Mouse (Mus musculus): Measurements from ENCODE around the gene Etv6. TPM values are rescaled to one million over a fixed set of nuclear protein-coding genes. Genes with fewer than 3 reads are reported as not detected.

The Etv6 gene
- polyA plus RNA-seq, 1 experiment from 2014 or later, result 10.4 TPM

DNA sequence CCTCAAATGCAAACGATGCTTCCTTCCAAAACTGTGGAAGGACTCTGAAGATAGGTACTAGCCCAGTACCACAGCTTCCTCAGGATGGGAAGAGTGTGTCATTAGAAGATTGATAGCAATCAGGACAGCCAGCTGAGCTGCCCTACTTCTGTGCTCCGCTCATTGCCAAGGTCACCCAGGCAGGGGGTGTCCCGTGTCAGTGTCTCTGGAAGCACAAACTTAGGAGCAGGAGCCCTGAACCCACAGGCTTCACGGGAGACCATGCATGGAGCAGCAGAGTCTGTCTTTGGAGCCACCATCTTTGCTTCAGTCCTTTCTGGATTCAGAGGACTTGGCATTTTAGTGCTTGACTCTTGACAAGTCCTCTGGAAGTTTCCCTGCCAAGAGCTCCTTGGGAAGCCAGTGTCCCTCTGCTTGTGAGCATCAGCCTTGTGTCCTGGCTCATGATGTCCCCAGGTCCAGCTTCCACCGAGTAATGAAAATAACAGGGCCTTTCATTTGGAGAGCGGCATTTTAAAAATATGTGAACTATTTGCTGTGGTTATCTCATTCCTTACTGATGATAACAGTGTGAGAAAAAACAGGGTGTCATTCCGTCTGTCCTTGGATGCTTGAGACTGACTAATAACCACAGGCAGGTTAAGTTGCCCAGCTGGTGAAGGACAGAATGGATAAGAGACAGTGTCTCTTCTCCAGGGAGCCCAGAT lies 54.3 kb downstream of the Etv6 start:
- peaks cover 25% of the 10 kb centered on the region for H3K4me1 ChIP-seq (ENCODE audit: control insufficient read depth, insufficient read depth, low read length)
- no peaks in the 10 kb centered on the region for H3K9me3 ChIP-seq (replicated peaks; ENCODE audit: control insufficient read depth, low read length)
- H3K36me3 ChIP-seq (ENCODE audit: control insufficient read depth, insufficient read depth, low read length), result no peaks in the 10 kb centered on the region
- WGBS, result 57% methylated on average over 7 of the region's 7 CpGs
- no peak overlapping the region for H3K4me3 ChIP-seq (replicated peaks; ENCODE audit: low read length)
- no peak overlapping the region for H3K4me2 ChIP-seq (ENCODE audit: low read depth, low read length)
- H3K27ac ChIP-seq (ENCODE audit: low read length), result no peak overlapping the region
- ATAC-seq (ENCODE audit: insufficient read depth, low FRiP score), result no peak; the same call in 1 of the 2 replicates
- H3K27me3 ChIP-seq (ENCODE audit: control insufficient read depth, insufficient read depth, low read length), result no peaks in the 10 kb centered on the region
- H3K9ac ChIP-seq (ENCODE audit: low read length), result no peak overlapping the region

DNA sequence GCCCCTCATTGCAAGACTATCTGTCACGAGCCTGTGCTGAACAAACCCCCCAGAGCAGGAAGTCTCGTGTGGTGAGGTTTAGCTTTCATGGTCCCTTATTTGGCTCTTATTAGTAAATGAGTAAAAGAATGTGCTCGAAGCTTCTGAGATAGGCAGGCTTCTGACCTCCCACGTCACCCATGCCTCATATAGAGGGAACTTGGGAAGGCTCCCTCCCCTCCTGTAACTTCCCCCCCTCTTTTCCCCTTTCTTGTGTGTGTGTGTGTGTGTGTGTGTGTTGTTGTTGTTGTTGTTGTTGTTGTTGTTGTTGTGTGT lies 54.8 kb downstream of the Etv6 start:
- H3K27me3 ChIP-seq (ENCODE audit: control insufficient read depth, insufficient read depth, low read length), result no peaks in the 10 kb centered on the region
- H3K4me3 ChIP-seq (replicated peaks; ENCODE audit: low read length), result no peak overlapping the region
- no peaks in the 10 kb centered on the region for H3K36me3 ChIP-seq (ENCODE audit: control insufficient read depth, insufficient read depth, low read length)
- H3K4me2 ChIP-seq (ENCODE audit: low read depth, low read length), result no peak overlapping the region
- H3K27ac ChIP-seq (ENCODE audit: low read length), result no peak overlapping the region
- no peaks in the 10 kb centered on the region for H3K9me3 ChIP-seq (replicated peaks; ENCODE audit: control insufficient read depth, low read length)
- ATAC-seq (ENCODE audit: insufficient read depth, low FRiP score), result no peak
- WGBS, result 59% methylated on average over 4 of the region's 4 CpGs
- H3K9ac ChIP-seq (ENCODE audit: low read length), result no peak overlapping the region
- peaks cover 25% of the 10 kb centered on the region for H3K4me1 ChIP-seq (ENCODE audit: control insufficient read depth, insufficient read depth, low read length)

DNA sequence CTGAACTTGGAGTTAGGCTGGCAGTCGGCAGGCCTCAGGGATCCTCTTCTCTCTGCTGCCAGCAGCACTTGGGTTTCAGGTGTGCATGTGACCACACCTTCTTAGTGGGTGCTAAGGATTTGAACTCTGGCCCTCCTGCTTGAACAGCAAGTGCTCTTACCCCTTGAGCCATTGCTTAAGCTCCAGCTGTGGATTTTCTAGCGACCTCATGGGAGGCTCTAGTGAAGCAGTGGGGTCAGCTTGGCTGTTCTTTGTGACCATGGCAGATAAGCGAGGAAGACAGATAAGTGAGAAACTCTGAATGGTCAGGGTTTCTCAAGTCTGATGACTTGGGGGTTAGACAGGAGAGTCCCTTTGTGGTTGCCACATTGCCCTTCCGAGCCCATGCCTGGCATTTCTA lies 55.4 kb downstream of the Etv6 start:
- ATAC-seq (ENCODE audit: insufficient read depth, low FRiP score), result no peak
- Histone ChIP-seq H3K9ac (ENCODE audit: low read length) (no peak overlapping the region), H3K27me3 (ENCODE audit: control insufficient read depth, insufficient read depth, low read length) (no peaks in the 10 kb centered on the region), H3K4me2 (ENCODE audit: low read depth, low read length) (no peak overlapping the region), H3K4me1 (ENCODE audit: control insufficient read depth, insufficient read depth, low read length) (peaks cover 25% of the 10 kb centered on the region), H3K27ac (ENCODE audit: low read length) (peak overlapping the region; percentile 46; the same call in 1 of the 2 replicates), H3K9me3 (replicated peaks; ENCODE audit: control insufficient read depth, low read length) (no peaks in the 10 kb centered on the region), H3K36me3 (ENCODE audit: control insufficient read depth, insufficient read depth, low read length) (no peaks in the 10 kb centered on the region), H3K4me3 (replicated peaks; ENCODE audit: low read length) (no peak overlapping the region)
- WGBS, result 82% methylated on average over 4 of the region's 4 CpGs

DNA sequence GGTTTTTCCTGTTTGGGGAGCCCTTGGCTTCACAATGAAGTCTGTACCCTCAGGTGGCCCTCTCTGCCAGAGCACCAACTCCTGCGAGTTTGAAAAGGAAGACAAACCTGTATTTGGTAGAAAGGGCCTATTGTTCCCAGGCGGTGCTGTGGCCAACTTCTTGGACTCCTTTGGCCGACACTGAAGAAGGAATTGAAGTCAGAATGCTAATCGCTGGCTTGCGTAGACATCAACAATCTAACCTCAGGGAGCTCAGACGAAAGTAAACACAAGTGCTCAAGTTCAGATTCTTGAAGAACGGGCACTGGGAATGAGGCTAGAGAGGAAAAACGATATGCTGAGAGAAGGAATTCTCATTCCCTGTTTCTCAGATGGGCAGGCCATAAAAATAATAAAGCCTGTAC lies 55.9 kb downstream of the Etv6 start:
- Histone ChIP-seq H3K9ac (ENCODE audit: low read length) (no peak overlapping the region), H3K4me1 (ENCODE audit: control insufficient read depth, insufficient read depth, low read length) (peaks cover 25% of the 10 kb centered on the region), H3K9me3 (replicated peaks; ENCODE audit: control insufficient read depth, low read length) (no peaks in the 10 kb centered on the region), H3K4me2 (ENCODE audit: low read depth, low read length) (no peak overlapping the region), H3K4me3 (replicated peaks; ENCODE audit: low read length) (no peak overlapping the region), H3K27ac (ENCODE audit: low read length) (peak overlapping the region; percentile 46), H3K27me3 (ENCODE audit: control insufficient read depth, insufficient read depth, low read length) (no peaks in the 10 kb centered on the region), H3K36me3 (ENCODE audit: control insufficient read depth, insufficient read depth, low read length) (no peaks in the 10 kb centered on the region)
- no peak for ATAC-seq (ENCODE audit: insufficient read depth, low FRiP score)
- WGBS, result 31% methylated on average over 8 of the region's 8 CpGs

DNA sequence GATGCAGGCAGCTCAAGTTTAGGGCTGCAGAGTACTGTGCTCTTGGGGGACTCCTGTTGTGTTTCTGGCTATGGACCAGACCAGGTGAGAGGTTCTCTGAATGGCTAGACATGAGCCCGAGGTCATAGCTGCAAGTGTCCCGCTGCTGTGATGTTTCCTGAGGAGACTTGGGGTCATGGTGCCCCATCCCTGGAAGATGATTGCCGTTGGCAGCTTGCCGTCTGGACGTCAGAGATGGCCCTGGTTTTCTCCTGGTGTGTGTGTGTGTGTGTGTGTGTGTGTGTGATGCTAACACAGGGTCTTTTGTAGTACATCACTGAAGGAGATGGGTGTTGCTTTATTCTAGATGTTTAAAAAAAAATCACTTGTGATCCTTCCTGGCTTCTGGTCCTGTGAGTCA lies 58.6 kb downstream of the Etv6 start:
- H3K27ac ChIP-seq (ENCODE audit: low read length), result no peak overlapping the region
- WGBS, result 87% methylated on average over 5 of the region's 5 CpGs
- H3K4me3 ChIP-seq (replicated peaks; ENCODE audit: low read length), result no peak overlapping the region
- H3K9ac ChIP-seq (ENCODE audit: low read length), result no peak overlapping the region
- no peak for ATAC-seq (ENCODE audit: insufficient read depth, low FRiP score)
- H3K27me3 ChIP-seq (ENCODE audit: control insufficient read depth, insufficient read depth, low read length), result no peaks in the 10 kb centered on the region
- no peak overlapping the region for H3K4me2 ChIP-seq (ENCODE audit: low read depth, low read length)
- peaks cover 25% of the 10 kb centered on the region for H3K4me1 ChIP-seq (ENCODE audit: control insufficient read depth, insufficient read depth, low read length)
- H3K9me3 ChIP-seq (replicated peaks; ENCODE audit: control insufficient read depth, low read length), result no peaks in the 10 kb centered on the region
- no peaks in the 10 kb centered on the region for H3K36me3 ChIP-seq (ENCODE audit: control insufficient read depth, insufficient read depth, low read length)

DNA sequence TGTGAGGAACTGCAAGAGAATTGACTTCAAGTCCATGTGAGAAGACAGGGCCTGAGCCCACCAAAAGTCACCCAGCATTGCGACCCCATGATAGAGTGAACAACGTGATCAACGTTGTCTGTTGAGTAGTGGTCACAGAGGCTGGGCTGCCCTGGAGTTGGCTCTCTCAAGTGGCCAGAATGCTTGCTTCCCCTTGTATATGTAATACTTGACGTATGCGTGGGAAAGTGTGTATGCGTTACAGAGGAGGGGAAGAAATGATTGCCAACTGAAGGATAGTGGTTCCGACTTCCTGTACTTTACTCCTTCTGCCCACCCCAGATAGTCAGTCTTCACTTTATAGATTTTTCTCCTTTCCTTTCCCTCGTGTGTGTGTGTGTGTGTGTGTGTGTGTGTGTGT lies 59.1 kb downstream of the Etv6 start:
- Histone ChIP-seq H3K4me3 (replicated peaks; ENCODE audit: low read length) (no peak overlapping the region), H3K27me3 (ENCODE audit: control insufficient read depth, insufficient read depth, low read length) (no peaks in the 10 kb centered on the region), H3K9me3 (replicated peaks; ENCODE audit: control insufficient read depth, low read length) (no peaks in the 10 kb centered on the region), H3K9ac (ENCODE audit: low read length) (no peak overlapping the region), H3K4me1 (ENCODE audit: control insufficient read depth, insufficient read depth, low read length) (peaks cover 20% of the 10 kb centered on the region), H3K27ac (ENCODE audit: low read length) (no peak overlapping the region), H3K4me2 (ENCODE audit: low read depth, low read length) (no peak overlapping the region), H3K36me3 (ENCODE audit: control insufficient read depth, insufficient read depth, low read length) (no peaks in the 10 kb centered on the region)
- no peak for ATAC-seq (ENCODE audit: insufficient read depth, low FRiP score)
- 80% methylated on average over 8 of the region's 8 CpGs for WGBS

DNA sequence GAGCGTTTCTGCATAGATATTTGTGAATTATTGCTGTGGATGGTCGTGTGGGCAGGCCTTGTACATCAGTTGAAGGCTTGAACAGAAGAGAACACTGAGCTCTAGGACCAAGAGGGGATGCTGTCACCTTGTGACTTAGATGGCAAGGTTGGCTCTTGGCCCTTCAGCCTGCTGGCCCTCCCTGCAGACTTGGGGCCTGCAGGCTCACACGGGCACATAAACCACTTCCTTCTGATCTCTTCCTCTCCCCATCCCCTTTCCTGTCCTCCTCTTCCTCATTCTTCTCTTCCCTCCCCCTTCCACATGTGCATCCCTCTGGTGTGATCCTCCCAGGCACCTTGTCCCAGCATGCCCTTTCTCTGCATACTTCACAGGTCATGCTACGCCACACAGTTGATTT lies 60.1 kb downstream of the Etv6 start:
- Histone ChIP-seq H3K4me1 (ENCODE audit: control insufficient read depth, insufficient read depth, low read length) (peaks cover 13% of the 10 kb centered on the region), H3K4me2 (ENCODE audit: low read depth, low read length) (no peak overlapping the region), H3K36me3 (ENCODE audit: control insufficient read depth, insufficient read depth, low read length) (no peaks in the 10 kb centered on the region), H3K27me3 (ENCODE audit: control insufficient read depth, insufficient read depth, low read length) (no peaks in the 10 kb centered on the region), H3K9me3 (replicated peaks; ENCODE audit: control insufficient read depth, low read length) (no peaks in the 10 kb centered on the region), H3K9ac (ENCODE audit: low read length) (no peak overlapping the region), H3K4me3 (replicated peaks; ENCODE audit: low read length) (no peak overlapping the region), H3K27ac (ENCODE audit: low read length) (no peak overlapping the region)
- WGBS, result 66% methylated on average over 4 of the region's 4 CpGs
- ATAC-seq (ENCODE audit: insufficient read depth, low FRiP score), result no peak

DNA sequence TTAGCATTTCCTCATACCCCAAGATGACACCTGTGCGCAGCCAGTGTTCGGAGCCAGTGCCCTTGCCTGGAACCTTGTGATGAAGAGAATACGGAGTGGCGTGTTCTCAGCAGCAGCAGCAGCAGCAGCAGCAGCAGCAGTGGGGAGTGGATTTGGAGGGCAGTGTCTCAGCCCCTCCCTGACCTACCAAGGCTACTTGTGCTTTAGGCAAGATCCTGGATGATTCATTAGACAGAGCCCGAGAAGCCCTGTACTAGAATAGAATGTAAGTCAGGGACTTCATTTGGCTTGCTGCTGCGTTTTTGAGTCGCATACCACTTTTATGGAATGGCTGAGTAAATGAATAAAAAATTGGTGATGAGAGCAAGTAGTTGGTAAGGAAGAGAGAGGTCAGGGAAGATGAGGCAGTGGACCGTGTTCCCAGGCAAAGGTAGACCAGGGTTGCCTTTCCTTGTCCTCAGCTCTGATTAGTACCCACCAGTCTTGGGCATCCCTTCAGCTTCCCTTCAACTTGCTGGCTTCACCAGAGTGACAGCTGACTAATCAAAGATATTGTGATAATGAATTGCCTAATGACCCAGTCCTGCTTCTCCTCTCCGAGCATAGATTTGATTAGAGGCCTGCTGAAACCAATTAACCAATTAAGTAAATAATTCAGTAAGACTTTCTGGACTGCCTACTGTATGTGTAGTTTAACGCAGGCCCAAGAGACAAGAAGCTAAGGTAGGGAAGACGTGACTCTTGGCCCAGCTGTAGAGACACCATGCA lies 64.7 kb downstream of the Etv6 start:
- Histone ChIP-seq H3K4me1 (ENCODE audit: control insufficient read depth, insufficient read depth, low read length) (peaks cover 11% of the 10 kb centered on the region; the same call in 1 of the 2 replicates), H3K27me3 (ENCODE audit: control insufficient read depth, insufficient read depth, low read length) (no peaks in the 10 kb centered on the region), H3K4me2 (ENCODE audit: low read depth, low read length) (no peak overlapping the region), H3K9me3 (replicated peaks; ENCODE audit: control insufficient read depth, low read length) (no peaks in the 10 kb centered on the region), H3K36me3 (ENCODE audit: control insufficient read depth, insufficient read depth, low read length) (no peaks in the 10 kb centered on the region), H3K27ac (ENCODE audit: low read length) (no peak overlapping the region), H3K4me3 (replicated peaks; ENCODE audit: low read length) (no peak overlapping the region), H3K9ac (ENCODE audit: low read length) (no peak overlapping the region)
- no peak for ATAC-seq (ENCODE audit: insufficient read depth, low FRiP score)
- WGBS, result 87% methylated on average over 11 of the region's 11 CpGs

DNA sequence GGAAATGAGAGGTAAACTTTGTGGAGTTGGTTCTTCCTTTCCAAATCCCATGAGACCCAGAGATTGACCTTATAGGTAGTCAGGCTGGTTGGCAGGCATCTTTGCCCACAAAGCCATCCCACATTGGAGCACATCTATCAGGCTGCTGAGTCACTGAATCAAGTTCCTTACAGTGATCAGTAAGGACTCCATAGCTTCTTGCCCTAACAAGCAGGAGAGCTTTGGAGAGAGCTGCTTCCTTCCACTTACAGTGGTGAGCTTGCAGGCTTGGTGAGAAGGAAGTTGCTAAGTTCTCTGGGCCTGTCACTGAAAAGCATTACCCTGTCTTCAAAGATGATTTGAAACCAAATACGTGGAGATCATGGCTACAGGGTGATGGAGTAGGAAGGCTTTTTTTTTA lies 66.9 kb downstream of the Etv6 start:
- H3K27ac ChIP-seq (ENCODE audit: low read length), result no peak overlapping the region
- H3K9me3 ChIP-seq (replicated peaks; ENCODE audit: control insufficient read depth, low read length), result no peaks in the 10 kb centered on the region
- H3K9ac ChIP-seq (ENCODE audit: low read length), result no peak overlapping the region
- whole genome bisulfite sequencing, result 79% methylated on average over 1 of the region's 1 CpGs
- H3K4me3 ChIP-seq (replicated peaks; ENCODE audit: low read length), result no peak overlapping the region
- H3K4me1 ChIP-seq (ENCODE audit: control insufficient read depth, insufficient read depth, low read length), result peaks cover 31% of the 10 kb centered on the region
- no peaks in the 10 kb centered on the region for H3K36me3 ChIP-seq (ENCODE audit: control insufficient read depth, insufficient read depth, low read length)
- no peak for ATAC-seq (ENCODE audit: insufficient read depth, low FRiP score)
- no peak overlapping the region for H3K4me2 ChIP-seq (ENCODE audit: low read depth, low read length)
- no peaks in the 10 kb centered on the region for H3K27me3 ChIP-seq (ENCODE audit: control insufficient read depth, insufficient read depth, low read length)
